Mouse (Mus musculus) cortical plate, adult 2 months (tissue): Measurements from ENCODE around the gene Acin1.

Experiments
- CTCF ChIP-seq: fragments of 200-500 bp; IDR thresholded peaks from 2 replicates; pipeline ENCODE4 v1.5.1; 2011; ENCODE audit warnings: mild to moderate bottlenecking, control low read depth, low read length; ENCODE audit not compliant: insufficient read depth; ENCODE audit errors: extremely low read depth
- POLR2A ChIP-seq: fragments of 200-500 bp; IDR thresholded peaks from 2 replicates; pipeline ENCODE4 v1.6.1; 2011; ENCODE audit warnings: mild to moderate bottlenecking, low read length, control low read depth; ENCODE audit not compliant: insufficient read depth; ENCODE audit errors: extremely low read depth

DNA sequence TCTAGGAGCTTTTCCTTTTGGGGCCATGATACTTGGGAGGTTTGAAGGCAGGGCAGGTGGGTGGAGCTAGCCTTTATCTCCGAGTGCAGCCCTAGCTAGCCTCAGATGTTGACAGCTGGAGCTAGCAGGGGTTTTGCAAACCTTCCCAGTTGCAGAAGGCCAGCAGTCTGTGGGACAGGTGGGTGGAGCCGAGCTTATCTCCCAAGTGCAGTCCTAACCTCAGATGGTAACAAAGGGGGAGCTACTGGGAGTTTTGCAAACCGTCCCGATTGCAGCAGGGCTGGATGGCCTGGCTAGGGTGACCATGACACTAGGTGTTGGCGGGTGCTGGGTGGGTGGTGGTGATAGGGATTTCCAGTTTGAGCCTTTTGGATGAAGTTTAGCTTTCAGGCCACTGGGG, 19.1 kb upstream of the Acin1 start:
- no peak for TF ChIP-seq POLR2A
- TF ChIP-seq CTCF = no peak
